Mouse (Mus musculus) ES-E14 (cell line): ENCODE measurements at regions not wholly inside any gene's neighbourhood (a gene's known extent, or its start where the extent isn't known, plus 50 kb on each side); places are given as distances from the start of the nearest gene placed in this dataset.

Source experiments
- DNase-seq: peaks from one replicate; pipeline ENCODE4 v3.0.0-alpha.2; 2013; ENCODE audit warnings: low read depth, low spot score
- H3K27ac ChIP-seq: 2 replicates; pipeline ENCODE4 v1.5.1; 2012; ENCODE audit warnings: low read depth, mild to moderate bottlenecking, low read length, moderate library complexity, mixed read lengths; ENCODE audit not compliant: poor library complexity, insufficient read depth, severe bottlenecking
- H3K36me3 ChIP-seq: 2 replicates; pipeline ENCODE4 v1.6.1; 2012; ENCODE audit warnings: mild to moderate bottlenecking, low read length, moderate library complexity, mixed read lengths; ENCODE audit not compliant: control insufficient read depth, poor library complexity, insufficient read depth, severe bottlenecking
- H3K4me1 ChIP-seq, 2 experiments: fragments of 150-350 bp in 1 of 2; sonication (generic) in 1 of 2; 2 replicates each; pipeline ENCODE4 v1.6.1; 2012; ENCODE audit warnings: low read length in 2 of 2, mild to moderate bottlenecking in 1 of 2, mixed read lengths in 1 of 2; ENCODE audit not compliant: control insufficient read depth in 2 of 2, insufficient read depth in 2 of 2, poor library complexity in 1 of 2
- H3K4me3 ChIP-seq, 2 experiments: fragments of 150-350 bp in 1 of 2; sonication (generic) in 1 of 2; 2 replicates each; pipeline ENCODE4 v1.5.1; 2012; ENCODE audit warnings: low read length in 2 of 2, low read depth in 1 of 2, mild to moderate bottlenecking in 1 of 2, mixed read lengths in 1 of 2; ENCODE audit not compliant: insufficient read depth in 1 of 2, poor library complexity in 1 of 2, severe bottlenecking in 1 of 2
- H3K9ac ChIP-seq: 2 replicates; pipeline ENCODE4 v1.6.1; 2012; ENCODE audit warnings: low read depth, mild to moderate bottlenecking, low read length, mixed read lengths; ENCODE audit not compliant: poor library complexity, insufficient read depth, severe bottlenecking
- H3K9me3 ChIP-seq: fragments of 150-350 bp; sonication (generic); 2 replicates; pipeline ENCODE4 v1.6.1; 2012; ENCODE audit warnings: low read depth, mild to moderate bottlenecking, low read length; ENCODE audit not compliant: control insufficient read depth, insufficient read depth
- CHD2 ChIP-seq: IDR thresholded peaks from 2 replicates; pipeline ENCODE4 v1.6.1; 2014; ENCODE audit warnings: mild to moderate bottlenecking, low read depth, low read length, inconsistent platforms
- HCFC1 ChIP-seq: IDR thresholded peaks from 2 replicates; pipeline ENCODE4 v1.6.1; 2012; ENCODE audit warnings: low read length, inconsistent platforms, borderline replicate concordance; ENCODE audit not compliant: insufficient read depth
- MAFK ChIP-seq: IDR thresholded peaks from 2 replicates; pipeline ENCODE4 v1.6.1; 2014; ENCODE audit warnings: mild to moderate bottlenecking, low read depth, low read length, inconsistent platforms; ENCODE audit not compliant: insufficient read depth
- ZC3H11A ChIP-seq: IDR thresholded peaks from 2 replicates; pipeline ENCODE4 v1.6.1; 2012; ENCODE audit warnings: low read depth, mild to moderate bottlenecking, inconsistent platforms, low read length, borderline replicate concordance
- ZNF384 ChIP-seq: IDR thresholded peaks from 2 replicates; pipeline ENCODE4 v1.6.1; 2012; ENCODE audit warnings: low read depth, low read length, inconsistent platforms
- in situ Hi-C, 2 experiments: fragments of 600-800 bp; cut with MboI; formaldehyde crosslinking; loops; one replicate each; pipeline ENCODE4 v1.15.1; 2025; ENCODE audit warnings: low sequenced_read_pairs in 2 of 2, inconsistent platforms in 1 of 2; ENCODE audit not compliant: unreplicated experiment in 2 of 2

DNA sequence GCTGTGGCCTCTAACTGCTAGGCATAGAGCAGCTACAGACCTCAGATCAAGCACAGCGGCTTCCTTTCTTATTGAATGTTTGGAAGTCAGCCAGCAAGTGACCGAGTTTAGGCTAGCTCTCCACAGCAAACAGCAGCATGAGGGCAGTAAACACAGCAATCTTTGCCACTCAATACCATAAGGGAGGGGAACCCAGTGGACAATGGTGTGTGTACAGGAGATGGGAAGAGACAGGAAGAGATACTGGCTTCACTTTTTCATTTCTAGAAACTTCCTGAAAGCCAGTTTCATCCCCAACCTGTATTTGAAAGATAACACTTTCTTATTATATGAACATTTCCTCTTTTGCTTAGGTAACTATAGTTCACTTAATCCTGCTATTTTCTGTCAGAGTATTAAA, 1284.9 kb upstream of the Lrrc6 start:
- TF ChIP-seq ZC3H11A: no peak
- no peak for DNase-seq
- in situ Hi-C loops: no loop called here
- no peak overlapping the region for H3K9ac ChIP-seq
- no peaks in the 10 kb centered on the region for H3K36me3 ChIP-seq
- no peaks in the 10 kb centered on the region for H3K4me1 ChIP-seq
- no peak overlapping the region for H3K4me3 ChIP-seq
- H3K9me3 ChIP-seq: no peaks in the 10 kb centered on the region
- no peak overlapping the region for H3K27ac ChIP-seq

DNA sequence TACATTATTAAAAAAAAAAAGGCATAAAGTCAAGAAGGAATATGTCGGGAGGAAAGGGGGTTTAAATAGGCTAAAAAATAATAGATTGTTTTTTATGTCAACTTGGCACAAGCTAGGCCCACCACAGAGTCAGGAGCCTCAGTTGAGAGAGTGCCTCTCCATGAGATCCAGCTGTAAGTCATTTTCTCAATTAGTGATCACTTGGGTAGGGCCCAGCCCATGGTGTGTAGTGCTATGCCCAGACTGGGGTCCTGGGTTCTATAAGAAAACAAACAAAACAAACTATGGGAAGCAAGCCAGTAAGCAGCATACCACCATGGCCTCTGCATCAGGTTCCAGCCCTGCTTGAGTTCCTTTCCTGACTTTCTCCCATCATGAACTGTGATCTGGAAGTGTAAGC, 1283.0 kb upstream of the Lrrc6 start:
- Histone ChIP-seq H3K27ac (no peak overlapping the region), H3K9me3 (no peaks in the 10 kb centered on the region), H3K36me3 (no peaks in the 10 kb centered on the region), H3K4me3 (no peak overlapping the region), H3K4me1 (no peaks in the 10 kb centered on the region), H3K9ac (no peak overlapping the region)
- in situ Hi-C loops: no loop called here
- TF ChIP-seq MAFK (no peak), CHD2 (no peak), HCFC1 (no peak), ZNF384 (no peak), ZC3H11A (no peak)
- DNase-seq: no peak

DNA sequence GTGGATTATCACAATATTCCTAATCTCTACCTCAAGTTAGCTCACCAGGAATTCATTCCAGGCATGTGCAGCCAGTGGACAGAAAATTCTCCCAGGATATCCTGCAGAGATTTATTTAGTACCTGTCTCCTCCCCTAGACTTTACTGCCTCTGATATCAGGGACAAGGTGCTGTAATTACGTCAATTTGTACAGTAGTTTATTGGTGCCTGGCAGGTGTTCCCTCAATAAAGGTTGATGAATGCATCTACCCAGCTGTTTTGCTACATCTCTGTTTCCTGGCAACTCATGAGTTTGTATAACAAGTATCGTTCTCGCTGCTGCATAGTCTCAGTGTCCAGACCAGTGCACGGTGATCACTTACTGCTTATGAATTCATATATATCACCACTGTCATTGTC, 1281.8 kb upstream of the Lrrc6 start:
- Histone ChIP-seq H3K27ac (no peak overlapping the region), H3K36me3 (no peaks in the 10 kb centered on the region), H3K4me3 (no peak overlapping the region), H3K9me3 (no peaks in the 10 kb centered on the region), H3K4me1 (no peaks in the 10 kb centered on the region), H3K9ac (no peak overlapping the region)
- no peak for DNase-seq
- TF ChIP-seq ZNF384 (no peak), ZC3H11A (no peak), CHD2 (no peak), MAFK (no peak), HCFC1 (no peak)
- in situ Hi-C loops: no loop called here

DNA sequence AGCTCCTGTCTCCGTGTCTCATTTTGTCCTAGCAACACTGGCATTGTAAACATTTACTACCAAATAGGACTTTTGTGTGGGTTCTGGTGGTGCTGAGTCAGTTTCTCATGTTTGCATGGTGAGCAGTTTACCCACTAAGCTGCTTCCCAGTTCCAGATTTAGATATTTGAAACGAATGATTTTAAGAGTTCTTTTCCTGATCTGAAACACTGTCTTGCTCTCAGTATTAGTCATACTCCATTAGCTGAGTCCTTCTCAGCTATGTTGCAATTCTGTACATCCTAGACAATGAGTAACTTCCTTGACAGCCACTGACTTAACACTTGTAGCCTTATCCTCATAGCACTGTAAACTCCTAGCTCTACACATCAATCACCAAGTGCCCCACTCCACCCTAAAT, 1280.1 kb upstream of the Lrrc6 start:
- TF ChIP-seq ZNF384 (no peak), CHD2 (no peak), ZC3H11A (no peak), MAFK (no peak), HCFC1 (no peak)
- H3K9ac ChIP-seq: no peak overlapping the region

DNA sequence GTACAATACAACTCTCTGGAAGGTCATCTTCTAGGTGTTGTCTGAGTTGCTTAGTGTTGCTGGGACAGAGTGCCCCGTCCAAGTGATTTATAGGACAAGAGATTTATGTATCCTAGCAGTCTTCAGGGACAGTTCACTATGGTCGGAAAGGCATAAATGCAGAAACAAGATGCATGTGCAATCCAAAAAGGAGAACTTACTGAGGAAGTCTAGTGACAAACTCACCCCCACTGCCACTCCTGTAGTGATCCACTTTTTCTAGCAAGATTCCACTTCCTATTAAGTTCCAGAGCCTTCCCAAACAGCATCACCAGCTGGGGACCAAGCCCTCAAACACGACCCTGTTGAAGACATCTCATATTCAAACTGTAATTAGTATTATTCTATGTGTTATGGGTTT, 1266.9 kb upstream of the Lrrc6 start:
- Histone ChIP-seq H3K27ac (no peak overlapping the region), H3K9me3 (no peaks in the 10 kb centered on the region), H3K36me3 (no peaks in the 10 kb centered on the region), H3K9ac (no peak overlapping the region), H3K4me3 (no peak overlapping the region), H3K4me1 (no peaks in the 10 kb centered on the region)
- DNase-seq: no peak
- TF ChIP-seq MAFK (no peak), HCFC1 (no peak)
- in situ Hi-C loops: no loop called here

More for the DNA sequence above, 1280.1 kb upstream of the Lrrc6 start:
- H3K4me1 ChIP-seq: no peaks in the 10 kb centered on the region
- H3K4me3 ChIP-seq: no peak overlapping the region
- no peaks in the 10 kb centered on the region for H3K9me3 ChIP-seq
- in situ Hi-C loops: no loop called here
- no peak for DNase-seq
- H3K36me3 ChIP-seq: no peaks in the 10 kb centered on the region
- no peak overlapping the region for H3K27ac ChIP-seq
